Mouse (Mus musculus) E14TG2a.4 (cell line): ENCODE measurements around the gene Tac4.

Experiments used
- CTCF ChIP-seq: conservative IDR thresholded peaks from 2 replicates; pipeline ENCODE4 v1.5.1; 2014; ENCODE audit warnings: low read length
- NANOG ChIP-seq: IDR thresholded peaks from 2 replicates; pipeline ENCODE4 v1.6.1; 2014; ENCODE audit warnings: borderline replicate concordance, low read length, mixed read lengths
- POU5F1 ChIP-seq: IDR thresholded peaks from 2 replicates; pipeline ENCODE4 v1.6.1; 2014; ENCODE audit warnings: low read length, borderline replicate concordance

DNA sequence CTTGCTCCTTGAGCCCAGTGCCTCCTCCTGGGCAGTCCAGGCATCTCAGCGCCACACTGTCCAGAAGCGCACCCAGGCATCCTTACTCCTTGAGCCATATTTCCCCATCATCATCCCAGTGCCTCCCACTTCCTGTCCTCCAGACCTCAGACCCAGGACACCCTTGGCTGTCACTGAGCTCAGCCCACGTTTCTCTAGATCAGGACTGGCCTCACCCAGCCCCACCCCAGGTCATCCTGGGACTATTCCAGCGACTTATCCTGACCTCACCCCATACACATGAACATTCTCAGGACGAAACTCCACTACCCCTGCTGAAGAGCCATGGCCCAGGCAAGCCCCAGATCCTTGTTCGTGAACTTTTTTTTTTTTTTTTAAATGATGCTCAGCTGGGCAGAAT, 5.6 kb upstream of the Tac4 start:
- no peak for TF ChIP-seq CTCF
- TF ChIP-seq POU5F1, result no peak
- TF ChIP-seq NANOG, result no peak
